Mouse (Mus musculus) hindbrain, embryonic 16.5 days (tissue): ENCODE measurements at regions not wholly inside any gene's neighbourhood (a gene's known extent, or its start where the extent isn't known, plus 50 kb on each side); places are given as distances from the start of the nearest gene placed in this dataset.
A peak's percentile ranks its signal among the peaks of the same experiment; 100 is the strongest.

ENCODE experiments used
- ATAC-seq: fragments of 200-750 bp; cut with Nextera tagmentation; 2 replicates; pipeline ENCODE4 v1.8.0; 2017; ENCODE audit warnings: moderate TSS enrichment, moderate library complexity
- H3K27ac ChIP-seq: fragments of 300-500 bp; sonication (generic); 2 replicates; pipeline ENCODE4 v1.5.1; 2014; ENCODE audit warnings: low read depth, mild to moderate bottlenecking, control low read depth, low read length, moderate library complexity
- H3K27me3 ChIP-seq: fragments of 300-500 bp; sonication (generic); replicated peaks from 2 replicates; pipeline ENCODE4 v1.6.1; 2014; ENCODE audit warnings: low read length; ENCODE audit not compliant: control insufficient read depth, insufficient read depth
- H3K36me3 ChIP-seq: fragments of 300-500 bp; sonication (generic); 2 replicates; pipeline ENCODE4 v1.6.1; 2014; ENCODE audit warnings: mild to moderate bottlenecking, low read length, moderate library complexity, mixed read lengths; ENCODE audit not compliant: control insufficient read depth, insufficient read depth
- H3K4me1 ChIP-seq: fragments of 300-500 bp; sonication (generic); 2 replicates; pipeline ENCODE4 v1.6.1; 2014; ENCODE audit warnings: low read depth, low read length; ENCODE audit not compliant: control insufficient read depth, insufficient read depth
- H3K4me2 ChIP-seq: fragments of 300-500 bp; sonication (generic); 2 replicates; pipeline ENCODE4 v1.6.1; 2014; ENCODE audit warnings: mild to moderate bottlenecking, low read length, control low read depth, moderate library complexity
- H3K4me3 ChIP-seq: fragments of 300-500 bp; sonication (generic); 2 replicates; pipeline ENCODE4 v1.5.1; 2014; ENCODE audit warnings: mild to moderate bottlenecking, low read length, control low read depth, moderate library complexity
- H3K9ac ChIP-seq: fragments of 300-500 bp; sonication (generic); 2 replicates; pipeline ENCODE4 v1.6.1; 2014; ENCODE audit warnings: low read depth, mild to moderate bottlenecking, control low read depth, low read length, moderate library complexity
- H3K9me3 ChIP-seq: fragments of 300-500 bp; sonication (generic); 2 replicates; pipeline ENCODE4 v1.6.1; 2014; ENCODE audit warnings: mild to moderate bottlenecking, low read length, moderate library complexity; ENCODE audit not compliant: control insufficient read depth
- WGBS: fragments of 180-500 bp; shearing (Covaris S2); extraction: QIAGEN DNeasy Blood & Tissue Kit; methylation state at CpG from one replicate; pipeline ENCODE4 v1.1.7; 2014; 5-methylcytosine and 5-hydroxymethylcytosine counted together

DNA sequence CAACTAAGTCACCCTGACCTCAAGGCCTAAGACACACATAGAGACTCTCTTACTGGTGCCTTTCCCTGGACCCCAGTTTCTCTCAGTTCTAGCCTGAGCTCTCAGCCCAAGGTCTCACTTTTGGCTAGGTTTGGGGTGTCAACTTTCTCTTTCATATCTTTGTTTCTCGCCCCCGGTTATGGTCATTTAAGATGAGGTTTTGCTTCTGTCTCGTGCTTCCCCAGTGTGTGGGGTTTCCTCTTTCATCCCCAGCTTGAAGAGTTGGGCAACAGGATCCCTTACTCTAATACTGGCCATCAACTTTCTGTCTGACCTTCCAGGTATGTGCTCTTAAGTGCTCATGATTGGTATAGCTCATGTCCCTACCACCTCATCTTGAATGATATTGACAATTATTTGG, 67.5 kb downstream of the Lmo4 start:
- Histone ChIP-seq H3K4me3 (no peak overlapping the region), H3K27me3 (no peaks in the 10 kb centered on the region), H3K27ac (no peak overlapping the region), H3K9ac (no peak overlapping the region), H3K36me3 (no peaks in the 10 kb centered on the region), H3K9me3 (no peaks in the 10 kb centered on the region), H3K4me2 (no peak overlapping the region), H3K4me1 (no peaks in the 10 kb centered on the region)
- 86% methylated on average over 3 of the region's 3 CpGs for WGBS
- no peak for ATAC-seq

DNA sequence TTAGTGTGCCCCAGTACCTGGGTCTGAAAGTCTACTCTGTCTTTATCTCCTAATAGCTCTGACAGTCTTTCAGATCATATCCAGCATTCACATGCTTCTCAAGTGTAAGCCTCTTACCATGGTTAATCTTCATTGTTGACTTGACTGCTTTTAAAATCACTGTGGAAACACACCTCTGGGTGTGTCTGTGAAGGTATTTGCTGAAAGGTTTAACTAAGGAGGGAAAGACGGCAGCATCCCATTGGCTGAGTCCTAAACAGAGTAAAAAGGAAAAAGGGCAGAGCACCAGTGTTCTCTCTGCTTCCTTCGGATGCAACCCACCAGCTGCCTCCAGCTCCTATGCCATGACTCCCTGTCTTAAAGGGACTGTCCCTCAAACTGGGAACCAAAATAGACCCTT, 68.6 kb downstream of the Lmo4 start:
- H3K9me3 ChIP-seq, result no peaks in the 10 kb centered on the region
- H3K27me3 ChIP-seq, result no peaks in the 10 kb centered on the region
- no peak for ATAC-seq
- WGBS, result 78% methylated on average over 2 of the region's 2 CpGs
- no peak overlapping the region for H3K27ac ChIP-seq
- no peak overlapping the region for H3K4me2 ChIP-seq
- H3K36me3 ChIP-seq, result no peaks in the 10 kb centered on the region
- H3K9ac ChIP-seq, result no peak overlapping the region
- no peaks in the 10 kb centered on the region for H3K4me1 ChIP-seq
- no peak overlapping the region for H3K4me3 ChIP-seq

DNA sequence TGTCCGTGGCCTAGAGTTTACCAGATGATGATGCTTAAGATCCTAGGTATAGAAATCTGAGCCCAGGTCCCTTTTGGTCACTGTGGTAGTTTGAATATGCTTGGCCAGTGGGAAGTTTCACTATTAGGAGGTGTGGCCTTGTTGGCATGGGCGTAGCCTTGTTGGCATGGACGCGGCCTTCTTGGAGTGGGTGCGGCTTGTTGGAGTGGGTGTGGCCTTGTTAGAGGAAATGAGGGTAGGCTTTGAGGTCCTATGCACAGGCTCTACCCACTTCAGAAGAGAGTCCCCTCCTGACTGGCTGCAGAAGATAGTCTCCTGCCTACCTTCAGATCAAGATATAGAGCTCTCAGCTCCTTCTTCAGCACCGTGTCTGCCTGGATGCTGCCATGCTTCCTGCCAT, 69.4 kb downstream of the Lmo4 start:
- 97% methylated on average over 6 of the region's 6 CpGs for WGBS

DNA sequence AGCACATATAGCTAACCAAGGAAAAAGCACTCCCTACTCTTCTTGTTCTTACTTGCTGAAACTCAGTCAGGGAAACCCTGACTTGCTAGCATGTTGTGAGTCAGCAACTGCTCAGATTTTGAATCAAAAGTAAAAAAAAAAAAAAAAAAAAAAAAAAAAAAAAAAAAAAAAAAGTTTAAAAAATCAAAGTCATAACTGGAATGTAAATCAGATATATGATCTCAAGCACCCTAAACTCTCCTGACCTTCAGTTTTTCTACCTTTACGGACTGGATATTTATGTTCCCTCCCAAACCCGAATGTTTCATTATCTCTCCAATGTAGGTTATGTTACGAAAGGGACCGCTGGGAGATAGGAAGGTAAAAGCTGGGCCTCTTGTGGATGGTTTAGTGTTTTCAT, 77.0 kb downstream of the Lmo4 start:
- Histone ChIP-seq H3K27ac (no peak overlapping the region), H3K9ac (no peak overlapping the region), H3K4me3 (no peak overlapping the region), H3K36me3 (no peaks in the 10 kb centered on the region), H3K4me1 (no peaks in the 10 kb centered on the region), H3K27me3 (no peaks in the 10 kb centered on the region), H3K9me3 (no peaks in the 10 kb centered on the region), H3K4me2 (no peak overlapping the region)
- WGBS, result 97% methylated on average over 4 of the region's 4 CpGs
- ATAC-seq, result no peak

More for the DNA sequence above, 69.4 kb downstream of the Lmo4 start:
- no peak for ATAC-seq
- no peak overlapping the region for H3K27ac ChIP-seq
- no peak overlapping the region for H3K4me3 ChIP-seq
- H3K4me2 ChIP-seq, result no peak overlapping the region
- H3K36me3 ChIP-seq, result no peaks in the 10 kb centered on the region
- H3K9ac ChIP-seq, result no peak overlapping the region
- H3K4me1 ChIP-seq, result no peaks in the 10 kb centered on the region
- no peaks in the 10 kb centered on the region for H3K9me3 ChIP-seq
- no peaks in the 10 kb centered on the region for H3K27me3 ChIP-seq

DNA sequence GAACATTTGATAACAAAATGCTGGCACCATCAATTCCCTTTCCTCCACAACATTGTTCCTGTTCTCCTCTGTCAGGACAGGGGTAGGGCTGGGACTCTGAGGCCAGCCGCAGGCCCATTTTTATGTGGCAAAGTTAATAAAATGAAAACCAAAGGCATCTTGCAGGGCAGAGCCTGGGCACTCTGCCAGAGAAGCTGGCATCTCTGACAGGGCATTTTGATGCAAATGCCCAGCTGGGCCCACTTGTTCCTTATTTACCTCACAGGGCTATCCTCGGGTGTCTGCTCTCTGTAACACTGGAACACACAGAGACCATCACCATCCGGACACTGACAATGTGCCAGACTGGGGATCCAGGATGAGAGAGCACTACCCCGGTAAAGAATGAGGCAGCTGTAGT, 80.7 kb downstream of the Lmo4 start:
- Histone ChIP-seq H3K27ac (no peak overlapping the region), H3K27me3 (no peaks in the 10 kb centered on the region), H3K36me3 (no peaks in the 10 kb centered on the region), H3K9me3 (no peaks in the 10 kb centered on the region), H3K4me1 (no peaks in the 10 kb centered on the region), H3K9ac (no peak overlapping the region), H3K4me3 (no peak overlapping the region), H3K4me2 (no peak overlapping the region)
- WGBS, result 46% methylated on average over 4 of the region's 4 CpGs
- peak; percentile 83 for ATAC-seq

DNA sequence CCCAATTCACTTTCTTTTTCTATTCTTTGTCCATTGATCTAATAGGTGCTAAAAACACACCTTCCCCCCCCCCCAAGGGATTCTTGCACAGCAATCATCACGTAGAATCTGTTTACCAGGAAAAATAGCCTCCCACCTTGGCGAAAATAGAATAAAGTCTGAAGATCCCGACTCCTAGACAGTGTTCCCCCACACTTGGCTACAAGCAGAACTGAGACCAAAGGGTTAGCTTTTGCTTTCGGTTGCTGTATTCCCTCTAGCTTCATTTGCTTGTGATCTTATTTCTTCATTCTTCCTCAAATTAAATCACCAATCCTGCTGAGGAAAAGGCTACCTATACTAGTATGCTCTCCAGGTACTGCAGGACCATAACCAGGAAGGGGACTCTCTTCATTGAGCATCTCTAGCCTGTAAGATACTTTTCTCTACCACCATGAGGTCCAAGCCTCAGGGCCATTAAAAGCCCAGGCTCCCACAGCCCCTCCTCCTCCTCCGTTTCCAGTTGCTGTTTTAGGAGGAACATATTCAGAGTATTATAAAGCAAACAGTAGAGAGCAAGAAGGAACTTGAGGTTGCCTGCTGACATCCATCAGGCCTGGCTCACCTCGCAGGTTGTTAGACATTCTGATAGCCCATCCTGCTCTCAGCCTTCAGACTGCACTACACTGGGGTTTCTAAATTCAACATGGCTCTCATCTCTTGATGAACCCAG, 81.5 kb downstream of the Lmo4 start:
- H3K9ac ChIP-seq, result no peak overlapping the region
- no peak overlapping the region for H3K27ac ChIP-seq
- H3K9me3 ChIP-seq, result no peaks in the 10 kb centered on the region
- ATAC-seq, result no peak
- no peaks in the 10 kb centered on the region for H3K27me3 ChIP-seq
- H3K4me2 ChIP-seq, result no peak overlapping the region
- no peaks in the 10 kb centered on the region for H3K4me1 ChIP-seq
- H3K4me3 ChIP-seq, result no peak overlapping the region
- no peaks in the 10 kb centered on the region for H3K36me3 ChIP-seq
- WGBS, result 83% methylated on average over 6 of the region's 6 CpGs

DNA sequence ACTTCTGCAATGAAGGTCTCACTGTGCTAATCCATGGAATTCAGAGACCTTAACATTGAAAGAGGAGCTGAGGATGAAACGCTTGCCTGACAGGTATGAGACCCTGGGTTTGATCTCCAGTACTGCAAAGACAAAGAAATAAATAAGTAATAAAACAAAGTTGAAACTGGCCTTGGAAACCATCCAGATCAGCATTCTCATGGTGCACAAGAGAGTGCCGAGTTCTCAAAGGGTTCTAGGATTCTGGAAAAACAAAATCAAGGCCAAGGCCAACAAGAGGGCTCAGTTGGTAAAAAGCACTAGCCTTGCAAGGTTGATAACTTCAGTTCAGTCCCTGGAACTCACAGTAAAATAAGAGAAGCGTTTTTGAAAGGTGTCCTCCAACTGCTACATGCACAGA, 85.9 kb downstream of the Lmo4 start:
- H3K4me3 ChIP-seq, result no peak overlapping the region
- ATAC-seq, result no peak
- no peaks in the 10 kb centered on the region for H3K4me1 ChIP-seq
- no peaks in the 10 kb centered on the region for H3K36me3 ChIP-seq
- H3K4me2 ChIP-seq, result no peak overlapping the region
- 79% methylated on average over 3 of the region's 3 CpGs for WGBS
- H3K9me3 ChIP-seq, result no peaks in the 10 kb centered on the region
- no peaks in the 10 kb centered on the region for H3K27me3 ChIP-seq
- H3K27ac ChIP-seq, result no peak overlapping the region
- no peak overlapping the region for H3K9ac ChIP-seq

DNA sequence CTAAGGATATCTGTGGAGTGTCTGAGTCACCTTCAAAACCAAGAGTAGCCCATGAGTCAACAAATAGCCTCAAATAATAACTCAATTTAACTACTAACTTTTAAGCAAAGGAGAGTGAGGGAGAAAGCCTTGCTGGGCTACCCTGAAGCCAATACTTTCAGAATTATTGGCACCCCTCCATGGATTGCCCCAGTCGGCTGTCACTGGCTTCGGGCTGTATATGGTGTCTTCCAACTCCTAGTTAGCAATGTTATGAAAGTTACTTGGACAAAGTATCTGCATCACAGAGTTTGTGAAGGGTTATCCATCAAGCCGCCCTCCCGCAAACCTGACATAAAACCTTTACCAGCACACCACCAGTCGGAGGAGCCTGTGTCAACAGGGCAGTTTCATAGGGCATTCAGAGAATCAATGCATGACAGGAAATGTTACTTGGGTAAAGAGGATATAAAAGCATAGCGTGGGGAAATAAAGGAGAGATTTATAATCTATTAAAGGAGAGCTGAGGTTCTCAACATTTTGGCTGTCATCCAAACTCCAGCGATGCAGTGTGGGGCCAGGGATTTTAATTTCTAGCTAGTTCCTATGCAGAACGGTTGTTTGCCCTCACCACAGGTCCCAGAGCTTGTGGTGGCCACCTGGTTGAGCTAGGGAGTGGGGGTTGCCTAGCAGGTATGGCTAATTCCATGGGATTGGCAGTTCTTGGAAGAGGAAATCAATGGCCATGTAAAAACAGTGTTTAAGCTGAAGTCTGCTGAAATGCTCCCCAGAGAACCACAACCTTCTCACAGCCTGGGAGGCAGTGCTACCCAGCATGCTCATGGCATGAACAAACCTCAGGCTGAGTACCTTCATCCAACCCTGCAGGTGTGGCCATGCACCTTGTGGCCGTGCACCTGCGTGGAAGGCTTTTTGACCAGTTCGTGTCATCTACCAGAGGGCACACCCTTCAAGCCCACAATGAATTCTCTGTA, 91.1 kb downstream of the Lmo4 start:
- ATAC-seq, result no peak
- no peaks in the 10 kb centered on the region for H3K27me3 ChIP-seq

DNA sequence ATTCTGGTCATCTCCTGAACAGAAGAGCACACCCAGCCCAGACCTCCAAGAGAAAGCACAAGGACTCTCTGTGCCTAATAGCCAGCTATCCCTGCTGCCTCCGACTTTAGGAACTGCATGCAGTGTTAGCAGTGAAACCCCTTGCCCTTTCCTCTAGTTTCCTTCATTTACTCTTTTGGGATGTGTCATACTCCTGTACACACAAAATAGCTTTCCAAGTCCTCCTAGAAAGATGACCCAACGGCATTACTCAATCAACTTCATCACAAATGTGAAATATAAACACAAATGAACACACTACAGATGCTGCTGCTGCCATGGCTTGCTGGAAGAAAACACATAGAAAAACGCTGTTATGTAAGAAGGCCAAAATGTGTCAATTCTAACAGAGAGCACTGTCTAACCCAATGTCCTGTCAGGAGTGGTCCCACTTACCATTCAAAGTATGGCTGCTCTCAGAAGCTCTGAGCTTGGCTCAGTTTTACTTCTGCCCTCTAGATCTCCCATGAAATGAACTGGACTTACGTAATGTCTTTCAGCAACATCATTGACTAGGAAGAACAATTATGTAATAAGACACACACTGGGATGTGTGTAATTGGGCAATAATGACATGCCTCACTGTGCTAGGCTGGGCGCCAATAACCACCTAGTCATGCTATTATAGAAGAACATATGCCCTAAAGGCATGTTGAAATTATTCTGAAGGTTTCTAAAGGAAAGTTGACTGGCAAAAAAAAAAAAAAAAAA, 94.5 kb downstream of the Lmo4 start:
- no peak overlapping the region for H3K9ac ChIP-seq
- H3K4me3 ChIP-seq, result no peak overlapping the region
- no peak for ATAC-seq
- WGBS, result 84% methylated on average over 5 of the region's 5 CpGs
- no peak overlapping the region for H3K4me2 ChIP-seq
- H3K27me3 ChIP-seq, result no peaks in the 10 kb centered on the region
- H3K27ac ChIP-seq, result no peak overlapping the region
- no peaks in the 10 kb centered on the region for H3K36me3 ChIP-seq
- 0 out of 2 replicates have a peak, but pooled peaks cover 4% of the 10 kb centered on the region for H3K4me1 ChIP-seq
- H3K9me3 ChIP-seq, result no peaks in the 10 kb centered on the region

More for the DNA sequence above, 91.1 kb downstream of the Lmo4 start:
- no peaks in the 10 kb centered on the region for H3K36me3 ChIP-seq
- H3K9me3 ChIP-seq, result no peaks in the 10 kb centered on the region
- H3K4me2 ChIP-seq, result no peak overlapping the region
- H3K27ac ChIP-seq, result no peak overlapping the region
- no peak overlapping the region for H3K9ac ChIP-seq
- WGBS, result 76% methylated on average over 11 of the region's 11 CpGs
- H3K4me1 ChIP-seq, result no peaks in the 10 kb centered on the region
- H3K4me3 ChIP-seq, result no peak overlapping the region
